Mouse (Mus musculus) neutrophil, adult 59 days (primary cell): ENCODE measurements around the gene Olfr644. TPM values are rescaled to one million over a fixed set of nuclear protein-coding genes. Genes with fewer than 3 reads are reported as not detected.

Experiments used
- total RNA-seq, 2 experiments: library from RNA; stranded (reverse); gene quantifications; 1 replicate in 1 of 2; 2 replicates in 1 of 2; pipeline ENCODE4 v1.2.4; 2023

Gene Olfr644
- not detected for total RNA-seq

DNA sequence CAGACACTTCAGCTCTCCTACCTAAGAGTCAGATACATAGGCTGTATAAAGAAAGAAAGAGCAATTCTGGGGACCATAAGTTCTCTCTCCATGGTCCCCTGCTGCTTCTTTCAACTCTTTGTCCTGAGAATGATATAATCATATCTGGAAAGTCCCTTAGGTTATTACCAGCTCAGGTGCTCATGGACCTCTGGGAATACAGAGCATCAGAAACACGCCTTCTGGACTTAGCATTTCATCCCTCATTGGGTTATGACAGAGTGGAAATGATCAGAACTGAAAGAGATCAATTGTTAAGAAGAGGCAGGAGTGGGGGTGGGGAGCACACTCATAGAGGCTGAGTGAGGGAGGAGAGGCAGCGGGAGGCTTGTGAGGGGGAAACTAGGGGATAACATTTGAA lies at the start of gene Olfr644:
TSS of gene Olfr644 (minus strand) at position 101 of the 400 bp plus-strand sequence.

DNA sequence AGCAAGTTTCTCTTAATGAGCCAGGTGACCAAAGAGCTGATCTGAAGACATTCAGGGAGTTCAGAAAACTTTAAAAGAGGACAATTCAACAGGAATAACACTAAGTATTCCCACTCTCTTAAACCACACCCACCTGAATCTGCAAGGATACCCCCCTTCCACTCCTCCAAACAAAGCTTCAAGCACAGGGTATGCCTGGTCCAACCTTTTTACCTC lies 33.0 kb upstream of the Olfr644 start, which contains the start of gene Olfr646:
TSS of gene Olfr646 (plus strand) at position 117 of the 216 bp plus-strand sequence.

DNA sequence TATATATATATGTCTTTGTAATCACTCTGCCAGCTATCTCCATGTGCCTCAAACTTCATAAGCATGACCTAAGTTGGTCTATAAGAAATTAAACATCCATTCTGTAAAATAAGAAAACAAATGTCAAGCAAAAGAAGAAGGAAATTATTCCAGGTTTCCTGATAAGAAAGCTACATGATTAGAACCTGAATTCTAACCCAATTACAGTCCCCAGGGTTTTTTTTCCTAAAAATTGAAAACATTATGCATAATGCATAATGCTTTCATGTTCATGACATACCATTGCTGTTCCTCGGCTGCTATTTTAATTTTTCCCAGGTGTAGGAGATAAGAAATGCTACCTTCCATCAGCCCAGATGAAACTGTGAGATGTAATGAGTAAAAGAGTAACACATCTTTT lies 13.7 kb upstream of the Olfr644 start, which contains the start of gene Olfr645:
TSS of gene Olfr645 (minus strand) at position 101 of the 400 bp plus-strand sequence.

DNA sequence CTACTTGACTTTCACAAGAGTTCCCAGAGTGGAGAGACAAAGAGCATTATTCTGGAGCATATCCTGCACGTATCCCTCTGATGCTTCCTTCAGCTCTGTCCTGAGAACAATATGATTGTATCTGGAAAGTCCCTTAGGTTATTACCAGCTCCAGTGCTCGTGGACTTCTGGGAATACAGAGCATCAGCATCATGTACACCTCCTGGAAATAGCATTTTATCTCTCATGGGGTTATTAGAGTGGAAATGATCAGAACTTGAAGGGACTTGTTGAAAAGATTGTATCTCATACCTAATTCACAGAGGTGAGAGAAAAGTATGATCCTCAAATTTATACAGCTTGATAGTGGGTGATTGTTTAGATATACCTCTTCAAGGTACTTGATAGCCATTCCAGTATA lies 10.3 kb downstream of the Olfr644 start, which contains the start of gene 4930516K23Rik:
TSS of gene 4930516K23Rik (minus strand) at position 101 of the 400 bp plus-strand sequence.

DNA sequence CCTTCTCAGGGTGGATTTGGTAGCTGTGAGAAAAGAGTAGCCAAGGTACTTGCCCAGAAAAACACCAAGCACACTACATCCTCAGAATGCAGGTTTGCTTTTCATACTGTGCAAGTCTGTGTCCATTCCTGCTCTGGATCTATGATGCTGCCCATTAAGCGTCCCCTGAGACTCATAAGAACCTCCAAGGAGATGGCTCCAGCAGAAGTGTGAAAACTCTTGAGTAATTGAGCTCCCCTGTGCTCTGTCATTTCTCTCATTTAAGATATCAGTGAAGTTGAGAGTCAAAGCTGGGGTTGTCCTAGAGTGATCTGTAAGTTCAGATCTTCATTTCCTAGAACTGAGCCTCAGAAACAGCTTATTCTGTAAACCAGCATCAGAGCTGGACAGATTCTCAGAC lies 19.1 kb downstream of the Olfr644 start, which contains the start of gene Olfr642:
TSS of gene Olfr642 (minus strand) at position 101 of the 400 bp plus-strand sequence.

DNA sequence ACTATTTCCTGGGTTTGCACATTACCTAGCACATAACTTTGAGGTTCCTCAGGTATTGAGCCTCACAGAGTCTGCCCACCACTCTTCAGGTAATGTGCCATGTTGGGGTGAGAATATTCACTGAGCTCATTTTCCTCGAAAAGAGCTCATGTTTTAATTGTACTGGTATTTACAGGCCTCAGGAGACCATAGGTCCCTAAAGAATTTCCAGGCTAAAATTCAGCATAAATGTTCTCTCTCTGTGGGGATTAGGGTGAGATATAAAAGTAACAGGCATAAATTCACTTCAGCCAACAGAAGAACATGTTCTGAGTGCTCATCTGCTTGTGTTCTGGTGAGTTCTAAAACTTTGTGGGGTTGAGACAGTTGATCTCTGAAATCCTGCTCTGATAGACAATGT lies 36.5 kb downstream of the Olfr644 start, which contains the start of gene Olfr641:
TSS of gene Olfr641 (plus strand) at position 301 of the 400 bp plus-strand sequence.

DNA sequence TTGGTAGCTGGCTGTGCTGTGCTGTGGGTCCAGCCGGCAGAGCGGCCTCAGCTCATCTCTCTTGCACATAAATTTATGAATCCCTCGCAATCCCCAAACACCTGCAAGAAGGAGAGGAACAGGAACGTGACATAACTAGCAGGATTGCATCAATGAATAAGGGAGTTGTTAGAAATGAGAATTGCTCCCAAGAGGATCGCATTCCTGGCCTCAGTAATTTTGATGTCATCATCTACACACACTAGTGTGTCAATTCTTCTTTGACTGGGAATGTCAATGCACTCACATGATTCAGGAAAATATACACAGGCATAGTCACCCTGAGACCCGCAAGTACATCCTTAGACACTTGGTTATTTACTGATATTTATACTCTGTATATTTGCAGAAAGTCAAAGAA lies 46.2 kb downstream of the Olfr644 start, which contains the start of gene Olfr640:
TSS of gene Olfr640 (minus strand) at position 101 of the 400 bp plus-strand sequence.

DNA sequence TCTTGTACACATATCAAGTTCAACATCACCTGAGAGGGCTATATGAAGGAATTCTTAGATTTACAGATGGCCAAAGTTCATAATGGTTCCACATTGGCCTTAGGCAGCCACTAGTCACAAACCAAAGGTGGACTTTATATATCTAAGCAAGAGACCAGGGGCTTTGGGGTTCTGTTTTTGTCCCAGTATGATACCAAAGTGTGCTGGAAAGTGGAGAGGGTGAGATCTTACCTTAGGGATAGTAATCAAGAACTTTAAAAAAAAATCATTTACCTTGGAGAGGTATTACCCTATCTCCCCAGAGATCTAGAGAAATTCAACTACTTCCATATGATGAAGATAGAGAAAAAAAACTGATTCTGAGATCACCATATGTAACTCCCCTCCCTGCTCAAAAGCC lies 54.5 kb downstream of the Olfr644 start, which contains the start of gene Olfr639:
TSS of gene Olfr639 (minus strand) at position 101 of the 400 bp plus-strand sequence.

Other genes starting within 250 kb of the Olfr644 start
- 1,000 to 10,000 TPM in 1 of 2 experiments, 100 to 1,000 TPM in 1; 881 to 1,070 TPM for gene Hbb-bs, start 243.8 kb downstream of the Olfr644 start, total RNA-seq
- gene Hbb-bh2, start 231.3 kb downstream of the Olfr644 start, total RNA-seq: not detected
- gene Hbb-bh1, start 228.7 kb downstream of the Olfr644 start, total RNA-seq: not detected
- not detected for gene Hbb-y, start 218.7 kb downstream of the Olfr644 start, total RNA-seq
- not detected for gene Olfr66, start 185.6 kb downstream of the Olfr644 start, total RNA-seq
- gene Olfr64, start 177.4 kb downstream of the Olfr644 start, total RNA-seq: not detected
- not detected for gene Olfr65, start 168.4 kb downstream of the Olfr644 start, total RNA-seq
- not detected for gene Olfr631, start 143.0 kb downstream of the Olfr644 start, total RNA-seq
- gene Olfr632, start 137.5 kb downstream of the Olfr644 start, total RNA-seq: not detected
- not detected for gene Olfr633, start 127.4 kb downstream of the Olfr644 start, total RNA-seq
- gene Olfr635, start 100.7 kb downstream of the Olfr644 start, total RNA-seq: not detected
- not detected for gene Olfr638, start 73.1 kb downstream of the Olfr644 start, total RNA-seq
- gene Olfr639, start 54.6 kb downstream of the Olfr644 start, total RNA-seq: under 1 TPM in 1 of 2 experiments, not detected in 1; 0.13 TPM
- not detected for gene Olfr640, start 46.3 kb downstream of the Olfr644 start, total RNA-seq
- not detected for gene Olfr641, start 36.4 kb downstream of the Olfr644 start, total RNA-seq
- not detected for gene Olfr642, start 19.2 kb downstream of the Olfr644 start, total RNA-seq
- not detected for gene 4930516K23Rik, start 10.4 kb downstream of the Olfr644 start, total RNA-seq
- not detected for gene Olfr645, start 13.6 kb upstream of the Olfr644 start, total RNA-seq
- gene Olfr646, start 33.0 kb upstream of the Olfr644 start, total RNA-seq: not detected
- gene Ubqln5, start 58.0 kb upstream of the Olfr644 start, total RNA-seq: not detected
- gene Olfr643, start 65.5 kb upstream of the Olfr644 start, total RNA-seq: not detected
- not detected for gene Ubqln3, start 71.4 kb upstream of the Olfr644 start, total RNA-seq
- not detected for gene Ubqlnl, start 78.7 kb upstream of the Olfr644 start, total RNA-seq
- not detected for gene Olfm5, start 93.0 kb upstream of the Olfr644 start, total RNA-seq
- gene Olfr648, start 111.5 kb upstream of the Olfr644 start, total RNA-seq: not detected
- gene Olfr649, start 124.1 kb upstream of the Olfr644 start, total RNA-seq: not detected
- gene Trim6, start 146.9 kb upstream of the Olfr644 start, total RNA-seq: 1 to 10 TPM; 1.8 to 2.1 TPM
- gene Trim34a, start 172.6 kb upstream of the Olfr644 start, total RNA-seq: 10 to 100 TPM; 14.4 to 18.2 TPM
- 10 to 100 TPM; 13.1 to 13.3 TPM for gene Trim5, start 216.2 kb upstream of the Olfr644 start, total RNA-seq
- gene Trim12a, start 243.6 kb upstream of the Olfr644 start, total RNA-seq: 10 to 100 TPM; 60.5 to 62.7 TPM